Mouse (Mus musculus) limb, embryonic 11.5 days (tissue): Measurements from ENCODE around the gene Otos. TPM values are rescaled to one million over a fixed set of nuclear protein-coding genes. Genes with fewer than 3 reads are reported as not detected.

Source experiments
- ATAC-seq: fragments of 200-750 bp; cut with Nextera tagmentation; 2 replicates; pipeline ENCODE4 v1.8.0; 2017; ENCODE audit warnings: low read depth; ENCODE audit not compliant: insufficient number of reproducible peaks, low FRiP score, low TSS enrichment
- DNase-seq: peaks from one replicate; pipeline ENCODE4 v3.0.0-alpha.2; 2015; ENCODE audit warnings: low spot score
- H3K27ac ChIP-seq: fragments of 300-500 bp; sonication (generic); replicated peaks from 2 replicates; pipeline ENCODE4 v1.5.1; 2014; ENCODE audit warnings: low read depth, mild to moderate bottlenecking, low read length
- H3K27me3 ChIP-seq: fragments of 300-500 bp; sonication (generic); 2 replicates; pipeline ENCODE4 v1.6.1; 2014; ENCODE audit warnings: mild to moderate bottlenecking, low read length, mixed read lengths; ENCODE audit not compliant: control insufficient read depth, insufficient read depth
- H3K36me3 ChIP-seq: fragments of 300-500 bp; sonication (generic); 2 replicates; pipeline ENCODE4 v1.6.1; 2014; ENCODE audit warnings: mild to moderate bottlenecking, low read length, moderate library complexity, mixed read lengths; ENCODE audit not compliant: control insufficient read depth, insufficient read depth
- H3K4me1 ChIP-seq: fragments of 300-500 bp; sonication (generic); 2 replicates; pipeline ENCODE4 v1.6.1; 2014; ENCODE audit warnings: low read length, mixed read lengths; ENCODE audit not compliant: control insufficient read depth, insufficient read depth
- H3K4me2 ChIP-seq: fragments of 300-500 bp; sonication (generic); 2 replicates; pipeline ENCODE4 v1.6.1; 2014; ENCODE audit warnings: low read depth, mild to moderate bottlenecking, moderate library complexity; ENCODE audit not compliant: severe bottlenecking
- H3K4me3 ChIP-seq: fragments of 300-500 bp; sonication (generic); 2 replicates; pipeline ENCODE4 v1.5.1; 2014; ENCODE audit warnings: low read depth, low read length
- H3K9ac ChIP-seq: fragments of 300-500 bp; sonication (generic); 2 replicates; pipeline ENCODE4 v1.6.1; 2014; ENCODE audit warnings: mild to moderate bottlenecking, low read length
- H3K9me3 ChIP-seq: fragments of 300-500 bp; sonication (generic); 2 replicates; pipeline ENCODE4 v1.6.1; 2016; ENCODE audit warnings: low read length; ENCODE audit not compliant: control insufficient read depth
- WGBS: fragments of 180-500 bp; shearing (Covaris S2); extraction: QIAGEN DNeasy Blood & Tissue Kit; methylation state at CpG from one replicate; pipeline ENCODE4 v1.1.7; 2014; 5-methylcytosine and 5-hydroxymethylcytosine counted together
- polyA plus RNA-seq: library from polyadenylated mRNA; unstranded; fragments of >200 nt; fragmentation: Nextera tagmentation; extraction: Ambion mirVana; gene quantifications from 2 replicates; pipeline ENCODE4 v1.2.1, GENCODE M21; 2014

The Otos gene
- 0.10 TPM in 1 of 2 replicates, not detected in the other for polyA plus RNA-seq

GRCm38 (mm10) chr1:92648673-92649072 lies at the start of gene Otos:
Gene Otos, minus strand, starts transcription at chr1:92648841.
- H3K9me3 ChIP-seq, result no peaks in the 10 kb centered on the region
- H3K4me2 ChIP-seq, result no peak within 1 kb of the TSS
- no peak within 1 kb of the TSS for H3K4me3 ChIP-seq
- H3K4me1 ChIP-seq, result no peaks in the 10 kb centered on the region
- H3K27ac ChIP-seq, result no peak within 1 kb of the TSS
- no peak within 1 kb of the TSS for H3K9ac ChIP-seq
- WGBS, result 32% methylated on average over 8 of the region's 8 CpGs
- no peaks in the 10 kb centered on the region for H3K27me3 ChIP-seq
- no peaks in the 10 kb centered on the region for H3K36me3 ChIP-seq
- peak; percentile 65 for ATAC-seq
- DNase-seq, result peak; percentile 84

GRCm38 (mm10) chr1:92696848-92697247 lies 48.2 kb upstream of the Otos start:
- WGBS, result 28% methylated on average over 4 of the region's 4 CpGs
- Histone ChIP-seq H3K4me2 (no peak overlapping the region), H3K4me1 (peaks cover 2% of the 10 kb centered on the region; the same call in 1 of the 2 replicates), H3K9me3 (no peaks in the 10 kb centered on the region), H3K9ac (no peak overlapping the region), H3K36me3 (no peaks in the 10 kb centered on the region), H3K27ac (no peak overlapping the region), H3K4me3 (no peak overlapping the region), H3K27me3 (no peaks in the 10 kb centered on the region)
- ATAC-seq (no peak), DNase-seq (peak; percentile 94)

GRCm38 (mm10) chr1:92695751-92696150 lies 47.1 kb upstream of the Otos start:
- no peak for ATAC-seq
- 89% methylated on average over 5 of the region's 5 CpGs for WGBS
- no peak overlapping the region for H3K27ac ChIP-seq

GRCm38 (mm10) chr1:92691166-92691844 lies 42.7 kb upstream of the Otos start:
- Histone ChIP-seq H3K4me2 (no peak overlapping the region), H3K4me1 (peaks cover 6% of the 10 kb centered on the region), H3K27me3 (no peaks in the 10 kb centered on the region), H3K9me3 (no peaks in the 10 kb centered on the region), H3K9ac (no peak overlapping the region), H3K27ac (no peak overlapping the region), H3K36me3 (no peaks in the 10 kb centered on the region), H3K4me3 (no peak overlapping the region)
- 82% methylated on average over 3 of the region's 3 CpGs for WGBS
- ATAC-seq (no peak), DNase-seq (no peak)

More at GRCm38 (mm10) chr1:92695751-92696150, 47.1 kb upstream of the Otos start:
- no peaks in the 10 kb centered on the region for H3K9me3 ChIP-seq
- H3K4me1 ChIP-seq, result peaks cover 2% of the 10 kb centered on the region; the same call in 1 of the 2 replicates
- no peaks in the 10 kb centered on the region for H3K27me3 ChIP-seq
- DNase-seq, result no peak
- no peak overlapping the region for H3K4me3 ChIP-seq
- no peak overlapping the region for H3K4me2 ChIP-seq
- H3K36me3 ChIP-seq, result no peaks in the 10 kb centered on the region
- H3K9ac ChIP-seq, result no peak overlapping the region

- Histone ChIP-seq H3K27me3 (no peaks in the 10 kb centered on the region), H3K4me1 (peaks cover 6% of the 10 kb centered on the region), H3K27ac (no peak overlapping the region), H3K9me3 (no peaks in the 10 kb centered on the region), H3K36me3 (no peaks in the 10 kb centered on the region), H3K9ac (no peak overlapping the region), H3K4me2 (no peak overlapping the region), H3K4me3 (no peak overlapping the region)
- ATAC-seq (no peak), DNase-seq (peak; percentile 27)
- WGBS, result 30% methylated on average over 8 of the region's 8 CpGs
Measured at GRCm38 (mm10) chr1:92686994-92687393, 38.4 kb upstream of the Otos start.

GRCm38 (mm10) chr1:92683151-92683550 lies 34.5 kb upstream of the Otos start:
- Histone ChIP-seq H3K9ac (no peak overlapping the region), H3K27me3 (no peaks in the 10 kb centered on the region), H3K4me3 (no peak overlapping the region), H3K9me3 (no peaks in the 10 kb centered on the region), H3K4me1 (peaks cover 8% of the 10 kb centered on the region), H3K27ac (no peak overlapping the region), H3K36me3 (no peaks in the 10 kb centered on the region), H3K4me2 (no peak overlapping the region)
- no peak for DNase-seq
- ATAC-seq, result no peak
- 90% methylated on average over 8 of the region's 8 CpGs for WGBS

GRCm38 (mm10) chr1:92680668-92681603 lies 32.3 kb upstream of the Otos start:
- H3K27ac ChIP-seq, result no peak overlapping the region
- WGBS, result 32% methylated on average over 16 of the region's 16 CpGs

GRCm38 (mm10) chr1:92678757-92679156 lies 30.1 kb upstream of the Otos start:
- Histone ChIP-seq H3K27ac (no peak overlapping the region), H3K4me1 (0 out of 2 replicates have a peak, but pooled peaks cover 3% of the 10 kb centered on the region)

More at GRCm38 (mm10) chr1:92680668-92681603, 32.3 kb upstream of the Otos start:
- ATAC-seq (no peak), DNase-seq (no peak)
- 0 out of 2 replicates have a peak, but pooled peaks cover 3% of the 10 kb centered on the region for H3K4me1 ChIP-seq
- H3K9me3 ChIP-seq, result no peaks in the 10 kb centered on the region
- H3K4me3 ChIP-seq, result no peak overlapping the region
- no peaks in the 10 kb centered on the region for H3K36me3 ChIP-seq
- H3K27me3 ChIP-seq, result no peaks in the 10 kb centered on the region
- H3K9ac ChIP-seq, result no peak overlapping the region
- no peak overlapping the region for H3K4me2 ChIP-seq

More at GRCm38 (mm10) chr1:92678757-92679156, 30.1 kb upstream of the Otos start:
- Histone ChIP-seq H3K4me2 (no peak overlapping the region), H3K9ac (no peak overlapping the region), H3K9me3 (no peaks in the 10 kb centered on the region), H3K4me3 (no peak overlapping the region), H3K27me3 (no peaks in the 10 kb centered on the region), H3K36me3 (no peaks in the 10 kb centered on the region)
- DNase-seq, result no peak
- WGBS, result 88% methylated on average over 5 of the region's 5 CpGs
- ATAC-seq, result no peak
